Mouse (Mus musculus) heart, adult 2 months (tissue): ENCODE data around the gene Ovol1. TPM values are rescaled to one million over a fixed set of nuclear protein-coding genes. Genes with fewer than 3 reads are reported as not detected.

Source experiments
- DNase-seq, 2 experiments: peaks; one replicate each; pipeline ENCODE4 v3.0.0; 2021
- H3K27ac ChIP-seq: fragments of 200-600 bp; 2 replicates; pipeline ENCODE4 v1.8.1; 2022
- H3K27me3 ChIP-seq: fragments of 200-500 bp; 2 replicates; pipeline ENCODE4 v1.6.1; 2012; ENCODE audit warnings: mild to moderate bottlenecking, low read length, inconsistent platforms, mixed read lengths; ENCODE audit not compliant: control insufficient read depth, insufficient read depth
- H3K36me3 ChIP-seq: fragments of 200-500 bp; 2 replicates; pipeline ENCODE4 v1.6.1; 2012; ENCODE audit warnings: low read length, inconsistent platforms; ENCODE audit not compliant: control insufficient read depth, insufficient read depth
- H3K4me1 ChIP-seq: fragments of 200-500 bp; 2 replicates; pipeline ENCODE4 v1.6.1; 2011; ENCODE audit warnings: low read length; ENCODE audit not compliant: control insufficient read depth, insufficient read depth
- H3K4me3 ChIP-seq: fragments of 200-600 bp; 2 replicates; pipeline ENCODE4 v1.8.1; 2022
- H3K79me2 ChIP-seq: fragments of 200-500 bp; replicated peaks from 2 replicates; pipeline ENCODE4 v1.6.1; 2012; ENCODE audit warnings: mild to moderate bottlenecking, inconsistent platforms, low read length, moderate library complexity, mixed read lengths; ENCODE audit not compliant: control insufficient read depth, insufficient read depth
- H3K9ac ChIP-seq: fragments of 200-500 bp; 2 replicates; pipeline ENCODE4 v1.6.1; 2012; ENCODE audit warnings: low read depth, mild to moderate bottlenecking, control low read depth, inconsistent platforms, low read length, mixed read lengths
- CTCF ChIP-seq: fragments of 200-600 bp; IDR thresholded peaks from 2 replicates; pipeline ENCODE4 v1.8.1; 2022; ENCODE audit warnings: antibody characterized with exemption, mild to moderate bottlenecking, moderate library complexity
- EP300 ChIP-seq: fragments of 200-500 bp; IDR thresholded peaks from 2 replicates; pipeline ENCODE4 v1.6.1; 2011; ENCODE audit warnings: low read depth, low read length, control low read depth; ENCODE audit not compliant: insufficient read depth
- POLR2A ChIP-seq: fragments of 200-500 bp; IDR thresholded peaks from 2 replicates; pipeline ENCODE4 v1.6.1; 2011; ENCODE audit warnings: mild to moderate bottlenecking, low read depth, low read length, control low read depth; ENCODE audit not compliant: insufficient read depth
- WGBS: fragments of 180-500 bp; shearing (Covaris S2); methylation state at CpG from one replicate; pipeline ENCODE4 v1.1.7; 2018; 5-methylcytosine and 5-hydroxymethylcytosine counted together
- intact Hi-C: fragments of 180-260 bp; cut with DNase I; formaldehyde crosslinking; loops from one replicate; pipeline ENCODE4 v1.15.1; 2025
- polyA plus RNA-seq: library from polyadenylated mRNA; depleted of rRNA; stranded (reverse); fragments of >200 nt; gene quantifications from 2 replicates; pipeline ENCODE4 v1.2.3, GENCODE M21; 2012
- total RNA-seq, 2 experiments: library from RNA; stranded (reverse); gene quantifications; 2 replicates each; pipeline ENCODE4 v1.2.3; 2021

The Ovol1 gene
- total and polyA plus RNA-seq, 3 experiments = 0.04 TPM; not detected in 2

- peak overlapping the region; percentile 96 for H3K27ac ChIP-seq
- no peak for TF ChIP-seq CTCF
- TF ChIP-seq EP300 = no peak
- TF ChIP-seq POLR2A = no peak
- intact Hi-C loops = no loop called here
- H3K79me2 ChIP-seq = peaks cover 1% of the 10 kb centered on the region; the same call in 1 of the 2 replicates
- peak overlapping the region; percentile 89 for H3K4me3 ChIP-seq
- H3K27me3 ChIP-seq = no peaks in the 10 kb centered on the region
- WGBS = 2% methylated on average over 26 of the region's 26 CpGs
- peaks cover 4% of the 10 kb centered on the region; the same call in 1 of the 2 replicates for H3K4me1 ChIP-seq
- peak overlapping the region; percentile 86 for H3K9ac ChIP-seq
- no peaks in the 10 kb centered on the region for H3K36me3 ChIP-seq
- no peak for DNase-seq
These were observed 6.7 kb upstream of the Ovol1 start for GRCm38 (mm10) chr19:5567180-5567533.

GRCm38 (mm10) chr19:5566316-5566715, 5.9 kb upstream of the Ovol1 start:
- no peak overlapping the region for H3K4me3 ChIP-seq
- H3K9ac ChIP-seq = no peak overlapping the region
- no peak overlapping the region for H3K27ac ChIP-seq
- intact Hi-C loops = no loop called here
- WGBS = 91% methylated on average over 5 of the region's 5 CpGs
- peaks cover 1% of the 10 kb centered on the region; the same call in 1 of the 2 replicates for H3K79me2 ChIP-seq
- H3K4me1 ChIP-seq = peaks cover 4% of the 10 kb centered on the region; the same call in 1 of the 2 replicates
- DNase-seq = no peak
- TF ChIP-seq CTCF (no peak), EP300 (no peak), POLR2A (no peak)
- H3K36me3 ChIP-seq = no peaks in the 10 kb centered on the region
- H3K27me3 ChIP-seq = no peaks in the 10 kb centered on the region; the same call in 1 of the 2 replicates

- no peak for DNase-seq
- Histone ChIP-seq H3K36me3 (no peaks in the 10 kb centered on the region), H3K4me3 (no peak overlapping the region), H3K4me1 (peaks cover 4% of the 10 kb centered on the region; the same call in 1 of the 2 replicates), H3K79me2 (no peaks in the 10 kb centered on the region), H3K9ac (no peak overlapping the region), H3K27ac (no peak overlapping the region), H3K27me3 (peaks cover 17% of the 10 kb centered on the region)
- TF ChIP-seq EP300 (no peak), POLR2A (no peak), CTCF (no peak)
- intact Hi-C loops = no loop called here
- 89% methylated on average over 10 of the region's 10 CpGs for WGBS
These were observed 2.3 kb upstream of the Ovol1 start for GRCm38 (mm10) chr19:5562776-5563175.

GRCm38 (mm10) chr19:5561886-5562285, 1.4 kb upstream of the Ovol1 start:
- H3K4me3 ChIP-seq = no peak overlapping the region
- peaks cover 3% of the 10 kb centered on the region; the same call in 1 of the 2 replicates for H3K4me1 ChIP-seq
- no peaks in the 10 kb centered on the region for H3K36me3 ChIP-seq
- no peak overlapping the region for H3K9ac ChIP-seq
- no peak overlapping the region for H3K27ac ChIP-seq
- intact Hi-C loops = no loop called here
- WGBS = 54% methylated on average over 3 of the region's 3 CpGs
- TF ChIP-seq CTCF (no peak), EP300 (no peak), POLR2A (no peak)
- no peaks in the 10 kb centered on the region for H3K79me2 ChIP-seq
- H3K27me3 ChIP-seq = peaks cover 17% of the 10 kb centered on the region
- no peak for DNase-seq

DNA sequence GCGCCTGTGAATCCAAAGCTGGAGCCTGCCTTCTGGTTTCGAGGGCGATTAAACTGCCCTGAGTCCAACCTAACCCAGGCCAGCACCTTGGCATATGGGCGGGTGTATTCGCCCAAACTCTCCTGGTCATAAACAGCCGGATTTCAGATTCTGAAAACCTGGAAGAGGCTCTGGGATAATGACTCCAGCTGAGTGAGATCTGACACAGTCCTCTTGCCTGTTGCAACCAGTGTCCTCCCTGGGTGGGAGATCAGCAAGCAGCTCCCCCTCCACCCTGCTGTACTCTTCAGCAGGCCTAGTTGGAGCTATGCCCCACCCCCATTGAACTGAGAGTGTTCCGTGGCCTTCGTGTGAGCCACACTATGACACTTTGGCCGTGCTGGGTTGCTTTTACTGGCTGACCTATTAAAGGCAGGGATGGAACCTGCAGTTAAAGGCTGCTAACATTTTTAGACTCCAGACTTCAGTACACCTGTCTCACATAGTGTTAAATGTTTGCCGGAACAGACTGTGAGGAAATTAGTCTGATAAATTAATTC, 875 bp upstream of the Ovol1 start:
- Histone ChIP-seq H3K9ac (no peak overlapping the region), H3K36me3 (no peaks in the 10 kb centered on the region), H3K4me3 (no peak overlapping the region; the same call in 1 of the 2 replicates), H3K27me3 (peaks cover 17% of the 10 kb centered on the region), H3K79me2 (no peaks in the 10 kb centered on the region), H3K4me1 (peaks cover 2% of the 10 kb centered on the region; the same call in 1 of the 2 replicates), H3K27ac (no peak overlapping the region)
- WGBS = 39% methylated on average over 10 of the region's 10 CpGs
- intact Hi-C loops = no loop called here
- no peak for DNase-seq
- TF ChIP-seq CTCF (no peak), POLR2A (no peak), EP300 (no peak)

GRCm38 (mm10) chr19:5559631-5560456, 602 bp downstream of the Ovol1 start:
- 2% methylated on average over 69 of the region's 69 CpGs for WGBS
- Histone ChIP-seq H3K27me3 (peaks cover 17% of the 10 kb centered on the region), H3K4me1 (peaks cover 2% of the 10 kb centered on the region; the same call in 1 of the 2 replicates), H3K79me2 (no peaks in the 10 kb centered on the region), H3K27ac (no peak overlapping the region), H3K9ac (no peak overlapping the region; the same call in 1 of the 2 replicates), H3K36me3 (no peaks in the 10 kb centered on the region), H3K4me3 (peak overlapping the region; percentile 34)
- TF ChIP-seq CTCF (no peak), EP300 (no peak), POLR2A (no peak)
- no peak for DNase-seq
- intact Hi-C loops = no loop called here
